Mouse (Mus musculus): ENCODE measurements at regions not wholly inside any gene's neighbourhood (a gene's known extent, or its start where the extent isn't known, plus 50 kb on each side); places are given as distances from the start of the nearest gene placed in this dataset.
A peak's percentile ranks its signal among the peaks of the same experiment; 100 is the strongest.

- DNase-seq (ENCODE audit: low spot score in 2 of 2): peak in 1 of 2 experiments; percentile 11
Measured at GRCm38 (mm10) chr17:88303991-88304390, 136.5 kb upstream of the Foxn2 start.

DNA sequence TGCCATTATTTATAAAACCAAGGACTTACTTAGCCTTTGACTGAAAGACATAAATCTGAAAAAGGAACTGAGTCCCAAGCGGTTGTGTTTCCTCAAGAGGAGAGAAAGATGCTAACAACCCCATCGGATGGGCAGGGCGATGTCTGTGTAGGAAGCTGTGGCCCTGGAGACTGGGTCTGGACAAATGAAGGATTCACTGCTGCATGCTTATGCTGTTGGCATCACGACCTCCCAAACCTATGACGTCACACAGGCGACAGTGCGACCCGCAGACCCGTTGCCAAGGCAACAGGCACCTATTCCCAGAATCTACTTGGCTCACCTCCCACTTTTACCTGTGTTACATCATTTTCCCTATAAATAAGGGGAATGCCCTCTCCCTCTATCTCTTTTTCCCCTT, 135.3 kb upstream of the Foxn2 start:
- no peak for DNase-seq (ENCODE audit: low spot score in 2 of 2)

GRCm38 (mm10) chr17:88306325-88306724, 134.2 kb upstream of the Foxn2 start:
- no peak for DNase-seq (ENCODE audit: low spot score in 2 of 2)

- DNase-seq (ENCODE audit: low spot score in 2 of 2): no peak
Measured at GRCm38 (mm10) chr17:88307082-88307481, 133.4 kb upstream of the Foxn2 start.

DNA sequence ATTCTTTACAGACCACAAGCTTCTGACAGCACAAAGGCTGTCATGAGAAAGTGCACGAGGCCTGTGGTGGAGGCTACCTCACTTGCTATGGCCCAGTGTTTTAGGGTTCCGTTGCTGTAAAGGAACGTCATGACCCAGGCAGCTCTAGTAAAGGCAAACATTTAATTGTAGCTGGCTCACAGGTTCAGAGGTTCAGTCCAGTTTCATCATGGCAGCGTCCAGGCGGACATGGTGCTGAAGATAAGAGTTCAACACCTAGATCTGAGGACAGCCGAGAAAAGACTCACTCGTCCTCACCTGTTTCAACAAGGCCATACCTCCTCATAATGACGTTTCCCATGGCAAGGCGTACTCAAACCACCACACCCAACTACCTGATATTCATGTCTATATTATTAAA, 132.7 kb upstream of the Foxn2 start:
- no peak for DNase-seq (ENCODE audit: low spot score in 2 of 2)

- DNase-seq (ENCODE audit: low spot score in 2 of 2): peak in 1 of 2 experiments; percentile 25
Measured at GRCm38 (mm10) chr17:88312876-88313275, 127.6 kb upstream of the Foxn2 start.

- peak; percentile 52 to 54 for DNase-seq (ENCODE audit: low spot score in 2 of 2)
Measured at GRCm38 (mm10) chr17:88316213-88316967, 124.1 kb upstream of the Foxn2 start.

- DNase-seq (ENCODE audit: low spot score in 2 of 2): no peak
Measured at GRCm38 (mm10) chr17:88317311-88317710, 123.2 kb upstream of the Foxn2 start.

DNA sequence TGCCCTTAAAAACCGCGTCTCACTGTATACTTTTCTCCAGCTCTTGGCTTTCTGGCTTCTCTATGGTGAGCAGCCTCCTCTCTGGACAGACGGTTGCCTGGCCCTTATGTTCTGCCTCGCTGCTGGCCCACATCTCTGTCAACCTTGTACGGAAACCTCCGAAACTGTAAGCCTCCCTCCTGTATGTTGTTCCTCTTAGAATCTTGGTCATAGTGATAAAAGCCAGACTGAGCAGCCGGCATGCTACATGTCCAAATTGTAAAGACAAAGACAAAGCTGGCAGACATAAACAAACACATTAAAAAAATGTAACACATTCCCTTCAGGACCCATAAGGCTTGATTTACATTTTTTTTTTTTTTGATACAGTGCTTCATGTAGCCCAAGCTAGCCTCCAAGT, 122.7 kb upstream of the Foxn2 start:
- no peak for DNase-seq (ENCODE audit: low spot score in 2 of 2)

GRCm38 (mm10) chr17:88318207-88318791, 122.2 kb upstream of the Foxn2 start:
- no peak for DNase-seq (ENCODE audit: low spot score in 2 of 2)

DNA sequence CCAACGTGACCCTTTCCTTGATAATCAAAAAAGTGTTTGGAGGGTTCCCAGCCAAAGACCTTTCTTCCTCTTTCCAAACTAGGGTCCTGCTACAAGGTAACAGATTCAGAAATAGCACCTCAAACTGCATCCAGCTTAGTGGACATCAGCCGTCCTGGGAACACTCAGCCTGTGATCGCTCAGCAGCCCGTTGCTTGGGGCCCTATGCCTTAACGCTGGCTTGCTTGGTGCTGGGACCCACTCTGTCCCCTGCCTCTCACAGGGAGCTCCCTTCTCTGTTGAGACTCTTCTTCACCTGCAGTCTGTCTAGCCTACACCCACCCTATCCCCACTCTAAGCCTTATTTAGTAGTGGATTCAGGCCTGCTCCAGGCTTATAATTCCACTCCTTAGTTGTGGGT, 121.6 kb upstream of the Foxn2 start:
- DNase-seq (ENCODE audit: low spot score in 2 of 2): no peak

DNA sequence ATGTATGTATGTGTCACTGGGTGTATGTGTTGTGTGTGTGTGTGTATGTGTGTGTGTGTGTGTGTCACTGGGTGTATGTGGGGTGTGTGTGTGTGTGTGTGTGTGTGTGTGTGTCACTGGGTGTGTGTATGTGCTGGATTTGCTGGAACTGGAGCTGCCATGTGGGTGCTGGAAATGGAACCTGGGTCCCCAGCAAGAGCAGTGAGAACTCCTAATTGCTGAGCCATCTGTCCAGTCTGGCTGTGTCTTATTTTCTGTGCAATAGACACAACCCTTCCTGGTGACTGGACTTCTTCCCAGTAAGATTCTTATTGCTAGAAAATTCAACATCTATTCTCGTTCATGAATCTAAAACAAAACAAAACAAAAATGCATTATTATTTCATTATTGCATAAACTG, 119.8 kb upstream of the Foxn2 start:
- DNase-seq (ENCODE audit: low spot score in 2 of 2): no peak

DNA sequence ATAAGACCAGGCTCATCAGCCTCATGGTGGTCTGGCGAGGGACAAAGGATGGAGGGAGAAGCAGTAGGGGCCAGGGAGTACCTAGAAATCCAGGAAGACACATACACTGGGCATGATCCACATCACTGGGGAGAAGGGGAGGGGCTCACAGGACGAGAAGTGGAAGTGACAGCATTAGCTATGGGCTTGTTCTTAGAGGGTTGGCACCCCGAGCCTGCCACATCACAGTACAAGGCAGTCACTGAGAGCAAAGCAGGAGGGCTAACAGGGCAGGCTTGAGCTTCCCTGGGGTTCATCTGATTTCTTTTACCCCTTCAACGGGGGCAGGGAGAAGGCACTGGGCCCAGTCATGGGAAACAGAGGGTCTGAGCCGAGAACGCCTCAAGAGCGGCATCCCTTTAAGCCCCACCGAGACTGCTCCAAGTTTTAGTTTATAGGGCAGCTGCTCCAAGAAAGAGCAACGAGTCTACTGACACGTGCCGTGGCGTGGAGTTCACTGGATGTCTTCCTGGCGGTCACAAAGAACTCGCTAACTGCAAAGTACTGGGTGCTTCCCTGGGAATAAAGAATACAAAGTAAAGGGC, 115.1 kb upstream of the Foxn2 start:
- DNase-seq (ENCODE audit: low spot score in 2 of 2): no peak

- DNase-seq (ENCODE audit: low spot score in 2 of 2): no peak
Measured at GRCm38 (mm10) chr17:88325910-88326739, 114.4 kb upstream of the Foxn2 start.

- no peak for DNase-seq (ENCODE audit: low spot score in 2 of 2)
Measured at GRCm38 (mm10) chr17:88326740-88327123, 113.8 kb upstream of the Foxn2 start.

- no peak for DNase-seq (ENCODE audit: low spot score in 2 of 2)
Measured at GRCm38 (mm10) chr17:88327791-88328190, 112.7 kb upstream of the Foxn2 start.

DNA sequence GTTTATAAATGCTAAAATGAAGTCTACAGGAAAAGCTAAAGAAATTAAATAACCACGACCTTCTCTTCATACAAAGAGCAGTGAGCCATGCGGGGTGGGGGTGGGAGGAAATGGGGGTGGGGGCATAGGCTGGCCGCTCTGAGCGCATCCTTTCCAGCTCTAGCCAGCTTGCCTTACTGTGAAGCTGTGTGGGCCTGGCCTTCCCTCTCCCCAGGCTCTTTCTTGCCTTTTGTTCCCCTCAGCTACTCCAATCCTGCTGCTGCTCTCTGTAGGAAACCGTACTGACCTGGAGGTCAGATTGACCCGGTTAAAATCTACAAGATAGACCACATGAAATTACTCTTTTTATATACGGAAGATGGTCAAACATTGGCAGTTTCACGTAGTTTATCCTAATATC, 111.7 kb upstream of the Foxn2 start:
- DNase-seq (ENCODE audit: low spot score in 2 of 2): no peak

- no peak for DNase-seq (ENCODE audit: low spot score in 2 of 2)
Measured at GRCm38 (mm10) chr17:88329715-88330114, 110.8 kb upstream of the Foxn2 start.

- no peak for DNase-seq (ENCODE audit: low spot score in 2 of 2)
Measured at GRCm38 (mm10) chr17:88330129-88330528, 110.4 kb upstream of the Foxn2 start.

- no peak for DNase-seq (ENCODE audit: low spot score in 2 of 2)
Measured at GRCm38 (mm10) chr17:88333816-88334215, 106.7 kb upstream of the Foxn2 start.

DNA sequence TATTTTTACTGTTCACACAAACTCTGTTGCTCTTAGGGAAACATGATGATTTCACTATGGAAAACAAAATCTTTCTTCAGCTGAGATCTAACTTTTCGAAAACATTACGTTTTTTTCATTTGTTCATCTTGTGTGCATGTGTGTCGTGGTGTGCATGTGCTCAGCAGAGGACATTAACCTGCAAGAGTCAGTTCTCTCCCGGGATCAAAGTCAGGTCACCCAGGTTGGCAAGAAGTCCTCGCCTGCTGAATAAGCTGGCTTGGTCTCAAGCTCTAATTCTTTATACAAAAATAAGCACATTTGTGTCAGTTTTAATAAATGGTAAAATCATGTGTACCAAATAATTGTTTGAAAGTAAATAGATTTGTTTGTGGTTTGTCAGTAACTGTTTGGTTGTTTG, 105.2 kb upstream of the Foxn2 start:
- DNase-seq (ENCODE audit: low spot score in 2 of 2): no peak

DNA sequence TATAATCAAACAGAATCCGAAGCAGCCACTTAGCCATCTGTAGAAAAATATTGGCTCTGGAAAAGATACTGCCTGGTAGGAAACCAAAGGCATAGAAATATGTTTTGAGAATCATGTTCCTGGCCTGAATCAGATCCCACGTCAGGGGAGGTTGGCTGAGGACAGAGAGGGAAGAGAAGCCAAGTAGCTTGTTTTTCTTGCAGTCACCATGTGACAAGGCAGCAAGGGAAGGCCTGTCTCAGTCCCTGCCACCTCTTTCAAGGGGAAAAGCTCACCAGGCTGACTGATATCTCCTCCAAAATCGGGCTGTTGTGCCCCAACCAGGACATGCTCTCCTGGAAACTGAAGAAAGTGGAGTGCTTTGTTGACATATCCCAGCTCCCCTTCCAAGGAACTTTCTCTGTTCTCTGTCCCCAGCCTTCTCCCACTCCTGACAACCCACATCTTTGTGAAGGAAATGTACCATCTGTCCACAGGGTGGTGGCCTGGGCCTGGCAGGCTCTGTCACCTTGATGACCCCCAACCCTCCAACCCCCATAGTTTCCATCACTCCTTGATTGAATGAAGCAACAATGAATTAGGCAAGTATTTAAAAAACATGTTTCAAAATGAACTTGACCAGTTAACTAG, 104.3 kb upstream of the Foxn2 start:
- DNase-seq (ENCODE audit: low spot score in 2 of 2): no peak

All from thymus, postnatal 10 days (tissue).